Mouse (Mus musculus): Measurements from ENCODE around the gene Carns1.
"Not testable (repeated sequence)": the region's sequence is repeated elsewhere in the genome, so short reads cannot be mapped to it uniquely, and the experiment has no call there.

Gene Carns1

GRCm38 (mm10) chr19:4134354-4134753 lies 40.9 kb downstream of the Carns1 start:
- intact Hi-C loops (cut with DNase I) = loop anchor here (5.0 kb wide), 1 partner anchor 37 kb away; the partner anchor contains the start of genes Cdk2ap2 and Pitpnm1

GRCm38 (mm10) chr19:4131768-4132167 lies 43.5 kb downstream of the Carns1 start:
- intact Hi-C loops (cut with DNase I) = loop anchor here (5.0 kb wide), 1 partner anchor 34 kb away; the partner anchor contains the start of genes Cdk2ap2 and Pitpnm1

- intact Hi-C loops (cut with DNase I) = loop anchor here (5.0 kb wide), 1 partner anchor 34 kb away; the partner anchor contains the start of genes Cdk2ap2 and Pitpnm1
Observed at GRCm38 (mm10) chr19:4131075-4131474, 44.2 kb downstream of the Carns1 start.

- intact Hi-C loops (cut with DNase I) = loop anchor here (5.0 kb wide), 1 partner anchor 33 kb away; the partner anchor contains the start of genes Cdk2ap2 and Pitpnm1
Observed at GRCm38 (mm10) chr19:4130106-4130505, 45.2 kb downstream of the Carns1 start.

GRCm38 (mm10) chr19:4129462-4129861 lies 45.8 kb downstream of the Carns1 start:
- intact Hi-C loops (cut with DNase I) = no loop called here

- intact Hi-C loops (cut with DNase I) = loop anchor here (2.0 kb wide), 1 partner anchor 20 kb away; no protein-coding TSS in a partner anchor
Observed at GRCm38 (mm10) chr19:4126759-4127495, 48.4 kb downstream of the Carns1 start.

- intact Hi-C loops (cut with DNase I) = loop anchor here (2.0 kb wide), 1 partner anchor 21 kb away; no protein-coding TSS in a partner anchor
Observed at GRCm38 (mm10) chr19:4125741-4126696, 49.3 kb downstream of the Carns1 start, which contains the start of gene Aip. TSS of gene Aip (minus strand) at chr19:4125858.

GRCm38 (mm10) chr19:4125268-4125667 lies 50.0 kb downstream of the Carns1 start:
- intact Hi-C loops (cut with DNase I) = not testable (repeated sequence)

- intact Hi-C loops (cut with DNase I) = no loop called here
Observed at GRCm38 (mm10) chr19:4124432-4124831, 50.8 kb downstream of the Carns1 start.

GRCm38 (mm10) chr19:4122411-4123370 lies 52.6 kb downstream of the Carns1 start:
- intact Hi-C loops (cut with DNase I) = no loop called here

GRCm38 (mm10) chr19:4121896-4122295 lies 53.4 kb downstream of the Carns1 start:
- intact Hi-C loops (cut with DNase I) = not testable (repeated sequence)

- intact Hi-C loops (cut with DNase I) = no loop called here
Observed at GRCm38 (mm10) chr19:4121097-4121805, 54.0 kb downstream of the Carns1 start.

GRCm38 (mm10) chr19:4120496-4120895 lies 54.8 kb downstream of the Carns1 start:
- intact Hi-C loops (cut with DNase I) = no loop called here

GRCm38 (mm10) chr19:4119716-4120487 lies 55.4 kb downstream of the Carns1 start:
- intact Hi-C loops (cut with DNase I) = no loop called here

GRCm38 (mm10) chr19:4118350-4118749 lies 56.9 kb downstream of the Carns1 start:
- intact Hi-C loops (cut with DNase I) = no loop called here

- intact Hi-C loops (cut with DNase I) = no loop called here
Observed at GRCm38 (mm10) chr19:4117006-4117405, 58.3 kb downstream of the Carns1 start.

- intact Hi-C loops (cut with DNase I) = no loop called here
Observed at GRCm38 (mm10) chr19:4115816-4116215, 59.5 kb downstream of the Carns1 start.

GRCm38 (mm10) chr19:4115144-4115543 lies 60.1 kb downstream of the Carns1 start:
- intact Hi-C loops (cut with DNase I) = no loop called here

- intact Hi-C loops (cut with DNase I) = no loop called here
Observed at GRCm38 (mm10) chr19:4114551-4114950, 60.7 kb downstream of the Carns1 start.

Measured in adrenal gland (tissue).